Mouse (Mus musculus) thymus, adult 2 months (tissue): ENCODE results near the gene Fyb2. TPM values are rescaled to one million over a fixed set of nuclear protein-coding genes. Genes with fewer than 3 reads are reported as not detected.

Experiments used
- DNase-seq: peaks from one replicate; pipeline ENCODE4 v3.0.0; 2021
- H3K27ac ChIP-seq: fragments of 200-500 bp; 2 replicates; pipeline ENCODE4 v1.5.1; 2012; ENCODE audit warnings: low read length, control low read depth; ENCODE audit not compliant: control insufficient read depth, insufficient read depth
- H3K27me3 ChIP-seq: fragments of 200-500 bp; 2 replicates; pipeline ENCODE4 v1.6.1; 2012; ENCODE audit warnings: mild to moderate bottlenecking, low read length, moderate library complexity, mixed read lengths; ENCODE audit not compliant: control insufficient read depth, insufficient read depth
- H3K36me3 ChIP-seq: fragments of 200-500 bp; 2 replicates; pipeline ENCODE4 v1.6.1; 2012; ENCODE audit warnings: mild to moderate bottlenecking, low read length, moderate library complexity; ENCODE audit not compliant: control insufficient read depth, insufficient read depth
- H3K4me1 ChIP-seq: fragments of 200-500 bp; replicated peaks from 2 replicates; pipeline ENCODE4 v1.6.1; 2012; ENCODE audit warnings: low read length; ENCODE audit not compliant: control insufficient read depth, insufficient read depth
- H3K4me3 ChIP-seq: fragments of 200-500 bp; 2 replicates; pipeline ENCODE4 v1.5.1; 2012; ENCODE audit warnings: mild to moderate bottlenecking, low read length, control low read depth, moderate library complexity; ENCODE audit not compliant: control insufficient read depth, insufficient read depth
- CTCF ChIP-seq: fragments of 200-500 bp; IDR thresholded peaks from 2 replicates; pipeline ENCODE4 v1.5.1; 2012; ENCODE audit warnings: mild to moderate bottlenecking, control low read depth, low read length, moderate library complexity, borderline replicate concordance; ENCODE audit not compliant: control insufficient read depth, poor library complexity, insufficient read depth; ENCODE audit errors: extremely low read depth
- POLR2A ChIP-seq: fragments of 200-500 bp; IDR thresholded peaks from 2 replicates; pipeline ENCODE4 v1.6.1; 2012; ENCODE audit warnings: mild to moderate bottlenecking, low read length, control low read depth, moderate library complexity; ENCODE audit not compliant: control insufficient read depth, poor library complexity, insufficient read depth; ENCODE audit errors: extremely low read depth
- WGBS: fragments of 180-500 bp; shearing (Covaris S2); methylation state at CpG from one replicate; pipeline ENCODE4 v1.1.7; 2018; 5-methylcytosine and 5-hydroxymethylcytosine counted together
- polyA plus RNA-seq: library from polyadenylated mRNA; depleted of rRNA; stranded (reverse); fragments of >200 nt; gene quantifications from 2 replicates; pipeline ENCODE4 v1.2.3, GENCODE M21; 2012

Fyb2 gene
- polyA plus RNA-seq, 1 experiment, result 0.70 TPM

DNA sequence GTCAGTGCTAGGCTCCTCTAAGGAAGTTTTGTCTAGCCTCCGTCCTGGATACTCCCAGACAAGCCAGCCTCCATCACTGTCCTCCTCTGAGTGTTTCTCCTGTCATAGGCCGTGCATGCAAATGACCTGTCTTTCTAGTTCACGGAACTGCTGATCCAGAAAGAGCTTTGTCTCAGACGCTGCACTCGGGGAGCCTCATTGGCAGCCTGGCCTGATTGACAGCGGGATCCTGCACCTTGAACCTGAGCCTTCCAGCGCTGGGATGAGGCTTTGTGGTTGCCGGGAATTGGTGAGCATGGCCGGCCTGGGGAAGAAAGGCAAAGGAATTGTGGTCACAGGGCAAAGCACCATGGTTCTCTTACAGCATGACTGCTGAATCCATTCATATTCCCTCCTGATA, 25.8 kb upstream of the Fyb2 start:
- DNase-seq, result no peak
- 79% methylated on average over 9 of the region's 9 CpGs for WGBS
- H3K27ac ChIP-seq, result no peak overlapping the region

DNA sequence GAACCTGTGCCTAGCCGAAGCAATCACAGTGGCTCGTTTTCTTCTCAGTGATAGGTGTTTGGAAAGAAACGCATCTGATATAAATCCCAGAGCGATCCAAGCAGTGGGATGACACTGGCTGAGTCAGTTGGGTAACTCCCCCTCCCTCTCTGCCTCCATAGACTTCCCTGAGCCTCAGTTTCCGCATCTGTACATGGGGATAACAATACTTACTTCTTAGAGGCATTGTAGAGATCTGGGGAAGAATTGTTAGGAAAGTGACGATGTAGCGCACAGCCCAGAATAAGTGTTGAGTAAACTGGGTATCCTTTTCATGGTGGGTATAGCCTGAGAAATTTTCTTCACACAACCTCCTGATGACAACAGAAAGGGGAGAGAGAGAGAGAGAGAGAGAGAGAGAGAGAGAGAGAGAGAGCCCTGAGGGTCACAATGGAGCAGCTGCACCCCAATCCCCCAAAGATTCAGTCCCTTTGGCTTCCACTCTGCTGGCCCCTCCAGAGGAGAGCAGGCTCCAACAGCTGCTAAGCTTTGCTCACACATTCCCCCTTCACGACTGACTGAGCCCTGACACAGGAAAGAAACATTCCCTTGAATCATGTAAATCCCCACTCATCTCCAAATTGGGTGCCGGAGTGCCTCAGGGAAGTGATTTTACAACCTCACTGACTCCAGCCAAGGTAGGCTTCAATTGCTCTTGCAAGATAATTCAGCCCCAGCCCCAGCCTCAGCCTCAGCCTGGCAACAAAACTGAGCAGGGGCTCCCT, 24.6 kb upstream of the Fyb2 start:
- TF ChIP-seq POLR2A, result no peak
- TF ChIP-seq CTCF, result no peak
- WGBS, result 77% methylated on average over 9 of the region's 9 CpGs
- no peaks in the 10 kb centered on the region for H3K27me3 ChIP-seq
- H3K4me1 ChIP-seq, result no peaks in the 10 kb centered on the region
- no peak overlapping the region for H3K4me3 ChIP-seq
- no peak overlapping the region for H3K27ac ChIP-seq
- DNase-seq, result no peak
- no peaks in the 10 kb centered on the region for H3K36me3 ChIP-seq

More for the DNA sequence above, 25.8 kb upstream of the Fyb2 start:
- no peak overlapping the region for H3K4me3 ChIP-seq
- no peaks in the 10 kb centered on the region for H3K36me3 ChIP-seq
- H3K27me3 ChIP-seq, result no peaks in the 10 kb centered on the region
- TF ChIP-seq POLR2A, result no peak
- no peak for TF ChIP-seq CTCF
- H3K4me1 ChIP-seq, result no peaks in the 10 kb centered on the region

DNA sequence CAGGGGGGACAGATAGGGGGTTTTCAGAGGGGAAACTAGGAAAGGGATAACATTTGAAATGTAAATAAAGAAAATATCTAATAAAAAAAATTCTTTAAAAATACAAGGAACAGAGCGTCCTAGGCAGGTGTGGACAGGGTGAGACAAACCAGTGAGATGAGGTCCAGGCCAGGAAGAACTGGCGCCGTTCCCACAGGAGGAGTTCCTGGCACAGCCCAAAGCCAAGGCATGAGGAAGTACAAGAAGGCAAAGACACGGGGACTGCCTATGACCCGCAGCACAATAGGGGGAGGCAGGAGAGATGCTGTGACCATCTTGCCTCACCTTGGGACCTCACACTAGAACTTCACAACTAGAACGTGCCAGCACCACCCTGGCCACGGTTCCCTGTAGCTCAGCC, 21.5 kb upstream of the Fyb2 start:
- no peaks in the 10 kb centered on the region for H3K36me3 ChIP-seq
- no peak for TF ChIP-seq CTCF
- no peak for TF ChIP-seq POLR2A
- DNase-seq, result no peak
- H3K4me3 ChIP-seq, result no peak overlapping the region
- WGBS, result 66% methylated on average over 7 of the region's 7 CpGs
- no peaks in the 10 kb centered on the region for H3K4me1 ChIP-seq
- H3K27me3 ChIP-seq, result no peaks in the 10 kb centered on the region
- no peak overlapping the region for H3K27ac ChIP-seq

DNA sequence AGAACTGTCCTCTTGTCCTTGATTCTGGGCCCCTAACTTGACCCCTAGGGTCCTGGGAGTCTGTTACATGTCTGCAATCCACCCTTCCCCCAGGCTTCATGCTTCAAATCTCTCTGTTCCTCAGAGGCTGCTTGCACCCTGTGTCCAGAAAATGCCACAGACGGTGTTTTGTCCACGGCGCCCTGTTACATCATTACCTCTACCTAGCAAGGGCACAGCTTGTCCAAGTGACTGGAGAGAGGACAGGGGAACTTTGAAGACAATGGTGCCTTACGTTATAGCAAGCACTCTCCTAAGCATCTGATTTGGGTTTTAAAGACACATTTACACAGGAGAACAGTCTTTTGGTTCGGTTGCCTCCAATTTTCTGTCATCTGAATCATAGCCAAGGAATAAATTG, 19.7 kb upstream of the Fyb2 start:
- no peak overlapping the region for H3K4me3 ChIP-seq
- DNase-seq, result no peak
- no peaks in the 10 kb centered on the region for H3K36me3 ChIP-seq
- no peak overlapping the region for H3K27ac ChIP-seq
- 81% methylated on average over 5 of the region's 5 CpGs for WGBS
- TF ChIP-seq POLR2A, result no peak
- TF ChIP-seq CTCF, result no peak
- no peaks in the 10 kb centered on the region for H3K4me1 ChIP-seq
- no peaks in the 10 kb centered on the region for H3K27me3 ChIP-seq

DNA sequence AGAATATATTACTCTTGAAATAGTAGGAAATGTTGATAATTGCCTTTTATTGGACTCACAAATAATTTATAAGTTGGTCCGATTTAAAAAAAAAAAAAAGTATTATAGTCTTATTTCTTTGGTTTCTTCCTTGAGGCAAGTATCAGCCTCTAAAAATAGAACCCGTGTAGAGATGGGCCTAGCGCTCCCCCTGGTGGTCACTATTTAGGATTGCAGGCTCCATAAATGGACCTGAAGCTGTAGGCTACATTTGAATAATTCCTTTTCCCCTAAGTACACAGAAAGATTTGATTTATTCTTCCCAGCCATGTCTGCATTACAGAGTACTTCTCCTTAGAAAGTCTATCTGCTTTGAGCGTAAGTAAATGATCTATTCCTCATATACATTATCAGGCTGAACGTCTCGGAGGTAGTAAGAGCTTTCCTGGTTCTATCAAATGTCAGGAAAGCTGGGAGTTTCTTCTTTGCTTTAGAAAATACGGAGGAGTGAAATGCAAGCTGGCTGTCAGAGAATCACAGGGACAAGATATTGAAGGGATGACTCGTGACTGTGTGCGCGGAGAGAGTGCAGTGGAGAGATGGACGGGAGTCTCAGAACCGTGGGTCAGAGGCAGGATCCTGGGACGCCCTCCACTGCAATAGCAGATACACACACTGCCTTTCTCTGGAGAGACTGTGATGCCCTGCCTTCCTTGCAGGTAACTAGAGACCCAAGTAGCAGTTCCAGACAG, 19.1 kb upstream of the Fyb2 start:
- peak; percentile 14 for DNase-seq
- Histone ChIP-seq H3K4me1 (no peaks in the 10 kb centered on the region), H3K27me3 (no peaks in the 10 kb centered on the region), H3K27ac (no peak overlapping the region), H3K36me3 (no peaks in the 10 kb centered on the region), H3K4me3 (no peak overlapping the region)
- 61% methylated on average over 13 of the region's 13 CpGs for WGBS
- TF ChIP-seq POLR2A (no peak), CTCF (no peak)

DNA sequence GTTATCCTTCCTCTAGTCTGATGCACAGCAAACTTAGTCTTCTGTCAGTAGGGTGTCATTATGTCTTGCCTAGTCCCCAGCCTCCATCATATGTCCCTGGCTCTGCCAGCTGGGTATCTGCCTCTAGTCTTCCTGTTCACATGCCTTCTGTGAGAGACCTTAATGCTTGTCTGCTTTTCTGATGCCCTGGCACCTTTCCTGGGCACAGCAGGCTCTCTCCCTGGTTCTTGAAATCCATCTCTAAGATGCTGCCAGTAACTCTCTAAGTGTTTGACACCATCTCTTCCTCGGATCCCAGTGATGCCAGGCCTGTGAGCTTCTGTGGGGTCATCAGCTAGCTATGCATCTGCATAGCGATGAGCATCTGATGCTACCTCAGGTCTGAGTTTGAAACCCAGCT, 10.4 kb upstream of the Fyb2 start:
- H3K27ac ChIP-seq, result no peak overlapping the region
- TF ChIP-seq CTCF (no peak), POLR2A (no peak)
- 80% methylated on average over 2 of the region's 2 CpGs for WGBS
- no peaks in the 10 kb centered on the region for H3K27me3 ChIP-seq
- no peak for DNase-seq
- H3K4me3 ChIP-seq, result no peak overlapping the region
- no peaks in the 10 kb centered on the region for H3K36me3 ChIP-seq
- no peaks in the 10 kb centered on the region for H3K4me1 ChIP-seq

DNA sequence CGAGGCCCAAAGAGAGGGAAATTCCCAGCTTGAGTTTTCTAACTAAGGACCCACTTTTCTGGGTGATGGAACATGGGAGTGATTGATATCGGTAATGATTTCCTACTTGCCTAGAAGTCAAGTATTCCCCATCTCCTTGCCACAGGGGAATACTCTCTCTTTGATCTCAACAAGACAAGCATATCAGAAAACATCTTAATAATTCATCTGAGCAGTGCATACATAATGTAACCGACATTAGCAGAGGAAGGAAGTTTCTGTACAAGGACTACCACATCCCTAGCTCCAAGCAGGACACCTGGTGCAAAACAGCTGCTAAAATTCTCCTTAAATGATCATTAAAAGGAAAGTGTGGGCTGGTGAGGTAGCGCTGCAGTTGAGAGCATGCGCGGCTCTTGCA, 8.2 kb upstream of the Fyb2 start:
- Histone ChIP-seq H3K36me3 (no peaks in the 10 kb centered on the region), H3K4me3 (no peak overlapping the region), H3K4me1 (no peaks in the 10 kb centered on the region), H3K27ac (no peak overlapping the region), H3K27me3 (no peaks in the 10 kb centered on the region)
- no peak for DNase-seq
- no peak for TF ChIP-seq CTCF
- no peak for TF ChIP-seq POLR2A
- WGBS, result 90% methylated on average over 6 of the region's 6 CpGs
